Mouse (Mus musculus) frontal cortex, postnatal 25 days (tissue): ENCODE data around the gene Scyl3.

Experiments
- DNase-seq, 2 experiments: peaks; one replicate each; pipeline ENCODE4 v3.0.0; 2022; ENCODE audit warnings: low spot score in 2 of 2

Gene Scyl3

DNA sequence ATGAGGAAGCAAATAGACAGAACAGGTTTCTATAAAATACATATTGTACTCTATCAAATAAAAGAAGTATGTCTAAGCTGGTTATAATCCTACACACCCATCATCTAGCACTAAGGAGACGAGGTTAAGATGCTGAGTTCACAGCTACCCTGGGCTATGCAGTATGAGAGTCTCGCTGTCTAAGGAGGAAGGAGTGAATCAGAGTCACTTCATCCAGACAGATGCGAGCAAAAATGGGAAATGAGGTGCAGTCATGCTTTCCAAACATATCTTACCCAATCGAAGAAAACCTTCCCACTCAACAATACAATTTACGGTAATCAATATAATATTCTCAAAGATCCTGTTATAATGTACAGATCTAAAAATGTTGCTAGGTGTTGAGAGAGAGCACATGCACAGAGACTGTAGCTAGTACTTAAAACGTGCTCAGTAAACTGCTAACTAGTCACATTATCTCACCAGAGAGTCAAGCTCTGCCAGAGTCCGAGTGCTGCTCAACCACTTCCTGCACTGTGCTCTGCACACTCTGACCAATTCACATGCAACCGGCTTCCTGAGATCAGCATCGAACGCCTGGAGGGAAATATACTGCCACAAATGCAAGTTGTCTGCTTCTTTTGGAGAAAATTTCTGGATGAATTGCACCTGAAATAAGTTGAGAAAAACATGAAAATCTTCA, 35.2 kb downstream of the Scyl3 start:
- DNase-seq = no peak

DNA sequence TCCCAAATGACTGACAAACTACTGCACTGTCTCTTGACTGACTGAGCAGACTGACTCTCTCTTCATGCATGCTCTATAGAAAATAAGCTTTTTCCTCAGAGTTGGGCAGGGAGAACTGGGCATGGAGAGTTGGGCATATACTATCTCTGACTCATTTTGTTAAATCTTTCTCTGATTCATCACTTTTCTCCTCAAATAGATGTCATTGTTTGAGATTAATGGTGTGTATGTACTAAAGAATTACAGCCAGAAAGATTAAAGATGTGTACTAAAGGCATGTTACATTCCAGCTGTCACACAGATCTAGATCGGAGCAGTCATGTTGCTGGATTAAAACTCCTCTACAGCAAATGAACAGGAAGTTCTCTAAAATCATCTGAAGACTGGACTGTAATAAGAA, 45.6 kb downstream of the Scyl3 start:
- DNase-seq = no peak

DNA sequence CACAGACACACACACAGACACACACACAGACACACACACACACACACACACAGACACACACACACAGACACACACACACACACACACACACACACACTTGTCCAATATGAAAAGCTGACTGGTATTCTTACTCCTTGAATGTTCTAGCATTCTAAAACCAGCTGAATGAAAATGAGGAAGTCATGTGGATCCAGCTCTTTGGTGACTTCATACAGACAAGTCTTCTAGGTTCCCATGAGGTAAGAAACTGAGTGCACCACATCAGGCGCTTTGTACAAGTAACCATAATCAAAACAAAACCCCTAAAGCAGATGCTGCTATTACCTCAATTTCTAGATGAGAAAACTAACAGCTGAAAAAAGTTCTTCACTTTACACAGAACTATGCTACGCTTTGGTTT, 46.2 kb downstream of the Scyl3 start:
- DNase-seq = no peak

DNA sequence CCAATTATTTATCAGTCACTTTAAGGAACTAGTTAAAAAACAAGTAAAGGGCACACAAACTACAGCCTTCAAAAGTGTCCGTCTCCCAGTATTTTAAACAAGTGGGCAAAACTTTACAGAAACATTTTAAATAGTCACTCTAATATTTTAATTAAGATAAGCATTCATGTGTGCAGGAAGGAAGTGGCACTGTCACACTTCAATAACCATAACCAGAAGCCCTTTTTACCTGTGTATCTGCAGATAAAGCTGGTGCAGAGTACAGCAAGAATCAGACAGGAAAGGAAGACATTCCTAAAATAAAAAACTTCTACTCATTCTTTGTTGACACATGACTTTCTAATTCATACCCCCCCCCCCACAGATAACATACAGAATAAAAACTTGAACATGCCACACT, 47.6 kb downstream of the Scyl3 start:
- DNase-seq = no peak

DNA sequence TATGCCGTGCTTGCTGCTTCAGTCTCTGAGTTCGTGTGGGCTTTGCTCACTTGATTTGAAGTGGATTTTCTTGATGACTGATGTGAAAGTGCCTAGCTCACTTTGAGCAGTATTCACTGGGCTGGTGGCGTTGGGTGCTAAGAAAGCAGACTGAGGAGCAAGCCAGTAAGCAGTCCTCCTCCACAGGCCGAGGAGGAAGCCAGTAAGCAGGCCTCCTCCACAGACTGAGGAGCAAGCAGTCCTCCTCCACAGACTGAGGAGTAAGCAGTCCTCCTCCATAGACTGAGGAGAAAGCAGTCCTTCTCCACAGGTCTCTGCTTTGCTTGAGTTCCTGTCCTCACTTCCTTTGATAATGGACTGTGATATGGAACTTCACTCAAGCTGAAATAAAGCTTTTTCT, 63.5 kb downstream of the Scyl3 start:
- DNase-seq = no peak

DNA sequence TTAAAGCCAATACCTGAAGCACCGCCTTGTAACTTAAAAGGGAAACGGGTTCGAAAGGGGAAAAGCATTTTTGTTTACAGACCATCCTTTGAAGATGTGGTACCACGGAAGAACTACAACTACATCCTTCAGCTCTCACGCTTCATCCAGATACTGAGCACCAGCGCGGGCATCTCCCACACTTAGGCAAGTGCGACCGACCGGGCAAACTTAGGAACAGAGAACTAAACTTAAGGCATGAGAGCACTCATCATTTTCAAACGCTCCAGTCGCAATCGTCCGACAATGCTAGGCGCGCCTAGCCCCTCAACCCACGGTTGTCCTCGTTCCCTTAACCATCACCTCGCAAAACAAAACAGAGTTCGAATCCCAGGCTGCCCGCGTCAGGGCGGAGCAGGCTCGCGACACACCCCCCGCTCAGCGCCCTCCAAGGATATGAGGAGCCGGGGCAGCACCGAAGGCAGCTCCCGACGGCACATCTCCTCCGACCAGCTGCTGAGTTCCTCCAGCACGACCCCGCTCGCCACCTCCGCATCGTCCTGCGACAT, 65.3 kb downstream of the Scyl3 start:
- no peak for DNase-seq

DNA sequence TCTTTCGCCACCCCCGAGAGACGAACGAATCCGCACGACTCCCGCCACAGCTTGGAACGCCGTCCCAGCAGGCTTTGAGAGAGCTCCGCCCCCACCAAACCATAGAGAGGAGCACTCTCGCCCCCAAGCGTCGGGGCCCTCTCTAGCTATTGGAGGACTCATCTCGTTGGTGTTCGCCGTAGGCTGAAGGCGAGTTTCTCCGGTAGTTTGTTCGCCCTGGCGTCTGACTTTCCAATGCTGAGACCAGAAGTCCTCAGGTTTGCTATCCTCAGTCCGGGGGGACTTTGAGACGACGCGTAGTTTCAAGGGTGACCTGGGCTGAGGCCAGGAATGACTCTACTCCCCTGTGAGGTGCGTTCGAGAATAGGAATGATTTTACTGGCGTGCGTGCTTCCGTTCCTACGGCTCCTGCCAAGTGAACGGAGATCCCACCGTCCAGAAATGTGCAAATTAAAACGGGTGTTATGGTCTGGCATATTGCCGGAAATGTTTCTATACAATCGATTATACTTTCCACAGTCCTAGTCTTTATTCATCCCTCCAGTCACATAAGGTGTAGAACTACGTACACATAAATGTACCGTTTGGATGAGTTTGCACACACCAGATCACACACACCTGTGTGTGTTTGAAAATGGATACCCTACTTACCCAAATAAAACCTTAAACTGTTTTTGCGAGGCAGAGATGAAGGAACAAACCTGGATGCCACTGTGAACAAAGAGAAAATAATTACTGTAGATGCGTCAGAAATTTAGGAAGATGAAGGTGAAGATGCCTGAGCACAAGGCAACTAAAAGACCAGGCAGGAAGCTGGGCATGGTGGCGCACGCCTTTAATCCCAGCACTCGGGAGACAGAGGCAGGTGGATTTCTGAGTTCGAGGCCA, 66.1 kb downstream of the Scyl3 start, which contains the start of the genes BC055324 and Mettl18:
TSS of gene BC055324 (minus strand) at position 76 of the 888 bp plus-strand sequence.
TSS of gene Mettl18 (plus strand) at position 169 of the 888 bp plus-strand sequence.
- peak; percentile 79 to 84 for DNase-seq

DNA sequence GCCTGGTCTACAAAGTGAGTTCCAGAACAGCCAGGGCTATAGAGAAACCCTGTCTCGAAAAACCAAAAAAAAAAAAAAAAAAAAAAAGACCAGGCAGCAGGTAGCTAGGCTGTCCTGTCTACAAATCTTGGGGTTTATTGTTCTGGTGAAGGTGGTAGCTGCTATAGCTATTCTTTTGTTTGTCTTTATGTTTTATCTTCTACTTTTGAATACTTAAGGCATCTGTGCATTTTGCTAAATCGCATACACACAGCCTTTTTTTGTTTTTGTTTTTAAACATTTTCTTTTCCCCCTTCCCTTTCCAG, 66.7 kb downstream of the Scyl3 start:
- no peak for DNase-seq

DNA sequence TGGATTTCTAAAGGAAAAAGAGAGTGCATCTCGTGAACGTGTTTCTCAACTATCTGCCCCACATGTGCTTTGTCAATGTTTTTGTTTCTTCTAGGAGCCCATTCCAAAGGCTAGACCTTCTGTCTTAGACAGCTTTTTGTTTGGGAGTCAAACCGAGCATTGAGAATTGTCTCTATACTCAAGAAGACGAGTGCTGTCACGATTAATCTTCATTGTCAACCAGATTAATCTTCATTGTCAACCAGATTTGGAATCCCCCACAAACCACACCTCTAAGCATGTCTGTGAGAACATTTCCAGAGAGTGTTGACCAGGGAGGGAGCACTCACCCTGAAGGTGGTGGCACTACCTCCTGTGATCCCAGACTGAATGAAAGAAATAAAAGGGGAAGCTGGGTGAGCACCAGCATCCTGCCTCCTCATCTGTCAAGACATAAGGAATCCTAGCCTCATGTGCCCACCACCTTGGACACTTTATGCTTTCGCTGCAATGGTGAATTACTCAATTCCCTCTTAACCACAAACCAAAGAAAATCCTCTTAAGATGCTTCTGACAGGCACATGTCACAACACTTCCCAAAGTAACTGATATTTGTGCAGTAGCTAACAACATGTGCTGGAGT, 73.0 kb downstream of the Scyl3 start:
- DNase-seq = no peak

DNA sequence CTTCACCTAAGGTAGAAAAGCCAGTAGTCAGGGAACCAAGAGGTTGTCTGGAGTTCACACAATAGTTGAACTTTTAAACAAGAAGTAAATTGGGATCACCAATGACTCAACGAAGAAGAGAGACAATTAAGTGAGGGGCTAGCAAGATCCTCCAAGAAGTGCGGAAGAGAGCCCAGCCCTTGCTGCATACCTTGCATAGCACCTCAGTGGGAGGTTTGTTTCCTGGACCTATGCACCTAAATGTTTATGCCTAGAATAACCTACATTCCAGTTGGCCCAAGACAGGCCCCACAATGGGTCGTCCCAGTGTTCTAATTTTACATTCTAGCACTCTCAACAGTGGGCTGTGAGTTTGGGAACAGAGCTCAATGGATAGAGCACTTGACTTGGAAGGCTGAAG, 75.4 kb downstream of the Scyl3 start:
- DNase-seq = no peak
